Mouse (Mus musculus) kidney, adult 9 months (tissue): ENCODE measurements around the gene Sall2.
A peak's percentile ranks its signal among the peaks of the same experiment; 100 is the strongest.

Experiments used
- DNase-seq: peaks from one replicate; pipeline ENCODE4 v3.0.0; 2022

The Sall2 gene

GRCm38 (mm10) chr14:52295558-52296264 is 32.9 kb downstream of the Sall2 start:
- no peak for DNase-seq

GRCm38 (mm10) chr14:52284191-52284590 is 44.4 kb downstream of the Sall2 start:
- DNase-seq = no peak

GRCm38 (mm10) chr14:52283629-52284028 is 44.9 kb downstream of the Sall2 start:
- no peak for DNase-seq

GRCm38 (mm10) chr14:52279747-52280120 is 48.8 kb downstream of the Sall2 start:
- DNase-seq = no peak

GRCm38 (mm10) chr14:52278932-52279746 is 49.4 kb downstream of the Sall2 start, which contains the start of the genes Tox4 and Rab2b:
TSS of gene Tox4 (plus strand) at chr14:52279146.
TSS of gene Rab2b (minus strand) at chr14:52279545.
- DNase-seq = peak; percentile 99

- DNase-seq = no peak
These were observed 51.4 kb downstream of the Sall2 start for GRCm38 (mm10) chr14:52277210-52277609.

- no peak for DNase-seq
These were observed 55.8 kb downstream of the Sall2 start for GRCm38 (mm10) chr14:52272781-52273180.
